Mouse (Mus musculus): Measurements from ENCODE around the gene Mettl21e. TPM values are rescaled to one million over a fixed set of nuclear protein-coding genes. Genes with fewer than 3 reads are reported as not detected.

The Mettl21e gene
- total and polyA plus RNA-seq, 2 experiments from 2014 or later = not detected

- H3K4me2 ChIP-seq (ENCODE audit: low read depth) = no peak overlapping the region
- TF ChIP-seq CTCF (IDR thresholded peaks at IDR 0.05; ENCODE audit: low read depth) = no peak
- no peak overlapping the region for H3K4me3 ChIP-seq (ENCODE audit: low read depth, low read length)
- 96% methylated on average over 4 of the region's 4 CpGs for WGBS
- peaks cover 74% of the 10 kb centered on the region for H3K36me3 ChIP-seq (ENCODE audit: insufficient read depth)
- H3K27me3 ChIP-seq (ENCODE audit: insufficient read depth, low read length) = no peaks in the 10 kb centered on the region
- no peak overlapping the region for H3K9ac ChIP-seq
- H3K4me1 ChIP-seq (ENCODE audit: insufficient read depth) = no peaks in the 10 kb centered on the region
- H3K9me3 ChIP-seq (ENCODE audit: low read length) = no peaks in the 10 kb centered on the region
- DNase-seq (no peak), ATAC-seq (no peak)
- no peak overlapping the region for H3K27ac ChIP-seq (ENCODE audit: low read depth, low read length)
Measured at GRCm38 (mm10) chr1:44172656-44173055, 46.1 kb downstream of the Mettl21e start.

DNA sequence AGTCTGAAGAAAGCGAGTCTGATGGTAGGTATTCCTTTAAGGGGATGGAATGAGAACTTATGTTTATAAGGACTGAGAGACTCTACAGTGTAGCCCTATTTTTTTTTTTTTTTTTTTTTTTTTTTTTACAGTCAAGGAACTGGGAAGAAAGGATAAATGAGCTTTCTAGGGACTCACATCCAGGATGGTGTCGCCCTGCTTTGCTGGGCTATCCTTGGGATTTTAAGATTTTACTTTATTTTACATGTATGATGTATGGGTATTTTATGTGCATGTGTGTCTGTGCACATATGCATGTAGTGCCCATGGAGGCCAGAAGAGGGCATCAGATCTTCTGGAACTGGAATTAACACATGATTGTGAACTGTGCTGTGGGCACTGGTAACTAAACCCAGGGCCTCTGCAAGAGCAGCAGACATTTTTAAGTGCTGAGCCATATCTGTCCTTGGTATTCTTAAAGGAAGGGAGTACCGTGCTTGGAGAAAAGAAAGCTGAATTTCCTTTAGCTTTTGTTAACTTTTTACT, 50.8 kb downstream of the Mettl21e start:
- 96% methylated on average over 3 of the region's 3 CpGs for WGBS
- H3K9me3 ChIP-seq (ENCODE audit: low read length) = no peaks in the 10 kb centered on the region
- H3K4me1 ChIP-seq (ENCODE audit: insufficient read depth) = no peaks in the 10 kb centered on the region
- no peak overlapping the region for H3K27ac ChIP-seq (ENCODE audit: low read depth, low read length)
- peaks cover 63% of the 10 kb centered on the region for H3K36me3 ChIP-seq (ENCODE audit: insufficient read depth)
- TF ChIP-seq CTCF (IDR thresholded peaks at IDR 0.05; ENCODE audit: low read depth) = no peak; the same call in 1 of the 2 replicates
- H3K4me2 ChIP-seq (ENCODE audit: low read depth) = no peak overlapping the region
- H3K27me3 ChIP-seq (ENCODE audit: insufficient read depth, low read length) = no peaks in the 10 kb centered on the region
- H3K9ac ChIP-seq = no peak overlapping the region
- no peak for ATAC-seq
- no peak for DNase-seq
- H3K4me3 ChIP-seq (ENCODE audit: low read depth, low read length) = no peak overlapping the region

GRCm38 (mm10) chr1:44162389-44162788, 56.4 kb downstream of the Mettl21e start:
- ATAC-seq = no peak
- WGBS = 86% methylated on average over 5 of the region's 5 CpGs
- H3K4me2 ChIP-seq (ENCODE audit: low read depth) = no peak overlapping the region

GRCm38 (mm10) chr1:44161818-44162217, 56.9 kb downstream of the Mettl21e start:
- Histone ChIP-seq H3K36me3 (ENCODE audit: insufficient read depth) (peaks cover 71% of the 10 kb centered on the region), H3K4me2 (ENCODE audit: low read depth) (no peak overlapping the region), H3K4me3 (ENCODE audit: low read depth, low read length) (no peak overlapping the region), H3K9ac (no peak overlapping the region), H3K4me1 (ENCODE audit: insufficient read depth) (no peaks in the 10 kb centered on the region), H3K27ac (ENCODE audit: low read depth, low read length) (no peak overlapping the region), H3K27me3 (ENCODE audit: insufficient read depth, low read length) (no peaks in the 10 kb centered on the region), H3K9me3 (ENCODE audit: low read length) (no peaks in the 10 kb centered on the region)
- no peak for TF ChIP-seq CTCF (IDR thresholded peaks at IDR 0.05; ENCODE audit: low read depth)
- no peak for ATAC-seq
- no peak for DNase-seq
- 96% methylated on average over 6 of the region's 6 CpGs for WGBS

More at GRCm38 (mm10) chr1:44162389-44162788, 56.4 kb downstream of the Mettl21e start:
- DNase-seq = no peak
- Histone ChIP-seq H3K36me3 (ENCODE audit: insufficient read depth) (peaks cover 76% of the 10 kb centered on the region), H3K4me3 (ENCODE audit: low read depth, low read length) (no peak overlapping the region), H3K27ac (ENCODE audit: low read depth, low read length) (no peak overlapping the region), H3K9me3 (ENCODE audit: low read length) (no peaks in the 10 kb centered on the region), H3K4me1 (ENCODE audit: insufficient read depth) (no peaks in the 10 kb centered on the region), H3K9ac (no peak overlapping the region), H3K27me3 (ENCODE audit: insufficient read depth, low read length) (no peaks in the 10 kb centered on the region)
- no peak for TF ChIP-seq CTCF (IDR thresholded peaks at IDR 0.05; ENCODE audit: low read depth)

DNA sequence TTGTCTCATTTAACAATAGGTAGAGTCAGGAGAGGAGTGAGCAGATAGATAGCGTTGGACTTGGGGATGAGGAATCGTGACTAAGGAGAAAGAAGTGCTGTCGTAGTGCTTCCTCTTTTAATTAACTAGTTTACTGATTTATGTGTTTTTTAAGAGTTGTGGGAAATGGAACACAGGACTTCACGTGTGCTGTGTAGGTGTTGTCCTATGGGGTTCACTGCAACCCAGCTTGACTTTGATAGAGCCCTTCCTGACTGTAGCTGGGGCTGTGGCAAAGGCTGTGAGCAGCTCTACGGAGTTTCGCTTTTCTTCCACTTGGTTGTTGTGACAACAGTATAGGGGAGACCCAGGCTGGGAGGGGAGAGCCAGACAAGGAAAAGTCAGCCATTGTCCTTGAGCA, 60.4 kb downstream of the Mettl21e start:
- Histone ChIP-seq H3K4me3 (ENCODE audit: low read depth, low read length) (no peak overlapping the region), H3K9me3 (ENCODE audit: low read length) (no peaks in the 10 kb centered on the region), H3K4me2 (ENCODE audit: low read depth) (no peak overlapping the region), H3K4me1 (ENCODE audit: insufficient read depth) (no peaks in the 10 kb centered on the region), H3K27me3 (ENCODE audit: insufficient read depth, low read length) (no peaks in the 10 kb centered on the region), H3K27ac (ENCODE audit: low read depth, low read length) (no peak overlapping the region), H3K36me3 (ENCODE audit: insufficient read depth) (peaks cover 50% of the 10 kb centered on the region), H3K9ac (no peak overlapping the region)
- DNase-seq = no peak
- no peak for ATAC-seq
- no peak for TF ChIP-seq CTCF (IDR thresholded peaks at IDR 0.05; ENCODE audit: low read depth)
- WGBS = 92% methylated on average over 6 of the region's 6 CpGs

DNA sequence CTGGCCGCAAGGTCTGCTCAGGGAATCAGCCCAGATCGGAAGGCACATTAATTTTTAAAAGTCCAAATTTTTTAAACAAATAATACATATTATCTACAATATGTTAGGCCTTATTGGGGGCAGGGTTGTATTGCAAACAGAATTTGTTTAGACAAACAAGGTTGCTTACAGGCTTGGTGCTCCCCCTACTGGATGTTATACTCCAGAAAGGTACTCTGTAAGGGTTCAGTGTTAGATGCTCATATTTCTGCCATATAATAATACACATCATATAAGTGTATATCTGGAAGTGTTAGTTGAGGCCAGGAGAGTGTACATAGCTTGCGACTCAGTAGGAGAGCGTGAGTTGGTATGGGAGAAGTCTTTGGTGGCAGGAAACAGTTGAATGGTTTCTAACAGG, 63.5 kb downstream of the Mettl21e start:
- H3K4me1 ChIP-seq (ENCODE audit: insufficient read depth) = no peaks in the 10 kb centered on the region
- peak; percentile 34 for TF ChIP-seq CTCF (IDR thresholded peaks at IDR 0.05; ENCODE audit: low read depth)
- DNase-seq = no peak
- H3K9me3 ChIP-seq (ENCODE audit: low read length) = no peaks in the 10 kb centered on the region
- H3K27me3 ChIP-seq (ENCODE audit: insufficient read depth, low read length) = no peaks in the 10 kb centered on the region
- no peak overlapping the region for H3K4me2 ChIP-seq (ENCODE audit: low read depth)
- no peak for ATAC-seq
- no peak overlapping the region for H3K4me3 ChIP-seq (ENCODE audit: low read depth, low read length)
- 93% methylated on average over 4 of the region's 4 CpGs for WGBS
- H3K36me3 ChIP-seq (ENCODE audit: insufficient read depth) = peaks cover 27% of the 10 kb centered on the region
- H3K27ac ChIP-seq (ENCODE audit: low read depth, low read length) = no peak overlapping the region
- H3K9ac ChIP-seq = no peak overlapping the region

Other genes with a start within 250 kb of the Mettl21e start
- 1.2 and 2.3 TPM in 2 replicates for gene Mettl21c, start 198.9 kb downstream of the Mettl21e start, total RNA-seq (2014; rRNA removed)
- gene Mettl21c, start 198.9 kb downstream of the Mettl21e start, polyA plus RNA-seq (2015; fragmentation: Nextera tagmentation; extraction: Ambion mirVana) = 1.8 and 2.5 TPM in 2 replicates
- gene Gm8251, start 157.0 kb downstream of the Mettl21e start, total RNA-seq (2014; rRNA removed) = 0.05 TPM in 1 of 2 replicates, not detected in the other
- gene Gm8251, start 157.0 kb downstream of the Mettl21e start, polyA plus RNA-seq (2015; fragmentation: Nextera tagmentation; extraction: Ambion mirVana) = not detected in 2 replicates
- 15.2 and 18.7 TPM in 2 replicates for gene Tex30, start 116.5 kb downstream of the Mettl21e start, total RNA-seq (2014; rRNA removed)
- gene Tex30, start 116.5 kb downstream of the Mettl21e start, polyA plus RNA-seq (2015; fragmentation: Nextera tagmentation; extraction: Ambion mirVana) = 36.0 and 43.4 TPM in 2 replicates
- gene Kdelc1, start 100.2 kb downstream of the Mettl21e start, total RNA-seq (2014; rRNA removed) = 10.5 and 10.6 TPM in 2 replicates
- 12.7 and 14.2 TPM in 2 replicates for gene Kdelc1, start 100.2 kb downstream of the Mettl21e start, polyA plus RNA-seq (2015; fragmentation: Nextera tagmentation; extraction: Ambion mirVana)
- 39.9 and 40.1 TPM in 2 replicates for gene Bivm, start 100.0 kb downstream of the Mettl21e start, total RNA-seq (2014; rRNA removed)
- 16.9 and 22.5 TPM in 2 replicates for gene Bivm, start 100.0 kb downstream of the Mettl21e start, polyA plus RNA-seq (2015; fragmentation: Nextera tagmentation; extraction: Ambion mirVana)
- gene Ercc5, start 71.2 kb downstream of the Mettl21e start, total RNA-seq (2014; rRNA removed) = 25.2 and 28.0 TPM in 2 replicates
- gene Ercc5, start 71.2 kb downstream of the Mettl21e start, polyA plus RNA-seq (2015; fragmentation: Nextera tagmentation; extraction: Ambion mirVana) = 19.1 and 20.2 TPM in 2 replicates